Mouse (Mus musculus): Measurements from ENCODE around the gene Zfp964. TPM values are rescaled to one million over a fixed set of nuclear protein-coding genes. Genes with fewer than 3 reads are reported as not detected.

Zfp964 gene
- polyA plus RNA-seq, 1 experiment from 2014 or later: 1.3 TPM

Other genes starting within 250 kb of the Zfp964 start
- gene Gm9495, start 200.9 kb upstream of the Zfp964 start, polyA plus RNA-seq (2015; fragmentation: Nextera tagmentation; extraction: Ambion mirVana): not detected in 2 replicates
- not detected in 2 replicates for gene Gm7697, start 131.5 kb upstream of the Zfp964 start, polyA plus RNA-seq (2015; fragmentation: Nextera tagmentation; extraction: Ambion mirVana)
- 13.7 and 14.2 TPM in 2 replicates for gene Zfp868, start 28.9 kb upstream of the Zfp964 start, polyA plus RNA-seq (2015; fragmentation: Nextera tagmentation; extraction: Ambion mirVana)
- 14.6 and 18.9 TPM in 2 replicates for gene Zfp869, start 56.2 kb downstream of the Zfp964 start, polyA plus RNA-seq (2015; fragmentation: Nextera tagmentation; extraction: Ambion mirVana)
- 3.1 and 4.6 TPM in 2 replicates for gene Zfp963, start 95.5 kb downstream of the Zfp964 start, polyA plus RNA-seq (2015; fragmentation: Nextera tagmentation; extraction: Ambion mirVana)
- gene Gm20422, start 120.4 kb downstream of the Zfp964 start, polyA plus RNA-seq (2015; fragmentation: Nextera tagmentation; extraction: Ambion mirVana): 0.33 TPM in 1 of 2 replicates, not detected in the other
- 22.1 and 32.7 TPM in 2 replicates for gene Atp13a1, start 136.7 kb downstream of the Zfp964 start, polyA plus RNA-seq (2015; fragmentation: Nextera tagmentation; extraction: Ambion mirVana)
- gene Zfp866, start 136.7 kb downstream of the Zfp964 start, polyA plus RNA-seq (2015; fragmentation: Nextera tagmentation; extraction: Ambion mirVana): 14.7 and 21.1 TPM in 2 replicates
- gene Gmip, start 154.2 kb downstream of the Zfp964 start, polyA plus RNA-seq (2015; fragmentation: Nextera tagmentation; extraction: Ambion mirVana): 5.4 and 8.9 TPM in 2 replicates
- gene Lpar2, start 167.9 kb downstream of the Zfp964 start, polyA plus RNA-seq (2015; fragmentation: Nextera tagmentation; extraction: Ambion mirVana): 0.15 and 0.30 TPM in 2 replicates
- gene Pbx4, start 178.0 kb downstream of the Zfp964 start, polyA plus RNA-seq (2015; fragmentation: Nextera tagmentation; extraction: Ambion mirVana): 2.6 and 5.6 TPM in 2 replicates
- 0.37 and 0.75 TPM in 2 replicates for gene Cilp2, start 233.2 kb downstream of the Zfp964 start, polyA plus RNA-seq (2015; fragmentation: Nextera tagmentation; extraction: Ambion mirVana)
- 1.5 and 1.8 TPM in 2 replicates for gene Tssk6, start 247.7 kb downstream of the Zfp964 start, polyA plus RNA-seq (2015; fragmentation: Nextera tagmentation; extraction: Ambion mirVana)
- gene Ndufa13, start 248.1 kb downstream of the Zfp964 start, polyA plus RNA-seq (2015; fragmentation: Nextera tagmentation; extraction: Ambion mirVana): 316 and 390 TPM in 2 replicates
- gene Yjefn3, start 248.2 kb downstream of the Zfp964 start, polyA plus RNA-seq (2015; fragmentation: Nextera tagmentation; extraction: Ambion mirVana): 5.9 and 10.1 TPM in 2 replicates

Measured in heart, embryonic 15.5 days (tissue).